28 mouse cellular contexts compared by ENCODE assay signal in genomic region chr4:53101306-53101705, GRCm38 (mm10). TPM values are rescaled to one million over a fixed set of nuclear protein-coding genes. Genes with fewer than 3 reads are reported as not detected.
DNase-seq lines count a peak whose midpoint lies in the region; ATAC-seq and TF ChIP-seq lines count a peak whose summit lies in the region.
"Had no signal": no experiment of that assay in that cellular context is flagged by ENCODE, and none has a peak within 500 bp of the region (broad histone marks: within the 10 kb centered on the region; RNA-seq: fewer than 3 reads in every experiment).

No protein-coding gene starts in this region.

- TF ChIP-seq POLR2A in kidney, adult 2 months (IDR thresholded peaks at IDR 0.05; ENCODE audit: low read depth, low read length) = no peak
- no peak for TF ChIP-seq POLR2A in cortical plate, adult 2 months (IDR thresholded peaks at IDR 0.05; ENCODE audit: extremely low read depth, insufficient read depth, low read length)
- TF ChIP-seq POLR2A in small intestine, adult 2 months (IDR thresholded peaks at IDR 0.05; ENCODE audit: low read depth, low read length) = no peak

- no peaks in the 10 kb centered on the region for H3K4me1 ChIP-seq in heart, embryonic 15.5 days (replicated peaks)
- no peaks in the 10 kb centered on the region for H3K4me1 ChIP-seq in kidney, adult 2 months (ENCODE audit: control insufficient read depth, insufficient read depth, low read length)
- H3K4me1 ChIP-seq in kidney, embryonic 16.5 days (ENCODE audit: insufficient read depth, low read length) = no peaks in the 10 kb centered on the region
- H3K4me1 ChIP-seq in cortical plate, adult 2 months (ENCODE audit: control insufficient read depth, insufficient read depth, low read length) = no peaks in the 10 kb centered on the region; the same call in 1 of the 2 replicates
- H3K4me1 ChIP-seq in small intestine, adult 2 months (ENCODE audit: control insufficient read depth, insufficient read depth, insufficient read length, low read length) = no peaks in the 10 kb centered on the region
- H3K4me1 ChIP-seq: hindbrain, embryonic 13.5 days; limb, embryonic 15.5 days; midbrain, embryonic 15.5 days; neural tube, embryonic 15.5 days had no signal

- H3K9me3 ChIP-seq in heart, embryonic 15.5 days (replicated peaks) = no peaks in the 10 kb centered on the region
- no peaks in the 10 kb centered on the region for H3K9me3 ChIP-seq in kidney, embryonic 16.5 days (ENCODE audit: low read length)
- H3K9me3 ChIP-seq: heart, embryonic 10.5 days; hindbrain, embryonic 13.5 days; limb, embryonic 10.5 days; limb, embryonic 15.5 days; midbrain, embryonic 15.5 days; neural tube, embryonic 15.5 days had no signal

- no peak for DNase-seq in heart, adult 8-10 months (ENCODE audit: low spot score)
- DNase-seq in kidney, adult 2 months = no peak
- DNase-seq: adrenal gland, postnatal 25 days; B cell, adult 2 months; cerebellum, adult 18-20 months; cerebellum, postnatal 10 days; gastrocnemius, postnatal 36 days; heart, postnatal 36 days; kidney, adult 18-20 months; kidney, postnatal 4 days; lung, adult 2 months; lung, postnatal 10 days; right cerebral cortex, postnatal 25 days; spleen, adult 18-20 months had no signal

- H3K27me3 ChIP-seq in heart, embryonic 15.5 days = no peaks in the 10 kb centered on the region
- no peaks in the 10 kb centered on the region for H3K27me3 ChIP-seq in kidney, adult 2 months (replicated peaks; ENCODE audit: control insufficient read depth, insufficient read depth, low read length)
- H3K27me3 ChIP-seq in kidney, embryonic 16.5 days (ENCODE audit: insufficient read depth, low read length) = no peaks in the 10 kb centered on the region
- H3K27me3 ChIP-seq in small intestine, adult 2 months (ENCODE audit: control insufficient read depth, insufficient read depth, low read length) = no peaks in the 10 kb centered on the region
- H3K27me3 ChIP-seq: hindbrain, embryonic 13.5 days; limb, embryonic 15.5 days; midbrain, embryonic 15.5 days; neural tube, embryonic 15.5 days had no signal

- no peak overlapping the region for H3K4me2 ChIP-seq in heart, embryonic 15.5 days
- no peak overlapping the region for H3K4me2 ChIP-seq in kidney, embryonic 16.5 days (replicated peaks; ENCODE audit: low read depth, low read length)
- H3K4me2 ChIP-seq: hindbrain, embryonic 13.5 days; limb, embryonic 15.5 days; midbrain, embryonic 15.5 days; neural tube, embryonic 15.5 days had no signal

- H3K4me3 ChIP-seq in heart, embryonic 15.5 days = no peak overlapping the region
- H3K4me3 ChIP-seq in kidney, adult 2 months (ENCODE audit: insufficient read depth, low read depth, low read length) = no peak overlapping the region
- no peak overlapping the region for H3K4me3 ChIP-seq in kidney, embryonic 16.5 days (ENCODE audit: low read length)
- H3K4me3 ChIP-seq in cortical plate, adult 2 months (ENCODE audit: insufficient read depth, low read length) = no peak overlapping the region
- H3K4me3 ChIP-seq in small intestine, adult 2 months (ENCODE audit: low read depth, low read length) = no peak overlapping the region
- H3K4me3 ChIP-seq: heart, embryonic 10.5 days; hindbrain, embryonic 13.5 days; limb, embryonic 10.5 days; limb, embryonic 15.5 days; midbrain, embryonic 15.5 days; neural tube, embryonic 15.5 days had no signal

- no peak for ATAC-seq in heart, embryonic 15.5 days (replicated peaks; ENCODE audit: insufficient number of reproducible peaks, insufficient read depth, low FRiP score, low read depth)
- no peak for ATAC-seq in kidney, embryonic 16.5 days (ENCODE audit: low FRiP score, low TSS enrichment)
- ATAC-seq: forebrain, embryonic 14.5 days; midbrain, embryonic 15.5 days had no signal

- no peak overlapping the region for H3K9ac ChIP-seq in heart, embryonic 15.5 days
- no peak overlapping the region for H3K9ac ChIP-seq in kidney, embryonic 16.5 days (replicated peaks; ENCODE audit: low read length)
- H3K9ac ChIP-seq: hindbrain, embryonic 13.5 days; limb, embryonic 15.5 days; liver, embryonic 14.5 days; midbrain, embryonic 15.5 days; neural tube, embryonic 15.5 days had no signal

- H3K36me3 ChIP-seq in heart, embryonic 15.5 days = no peaks in the 10 kb centered on the region
- H3K36me3 ChIP-seq in kidney, adult 2 months (ENCODE audit: control insufficient read depth, insufficient read depth, low read length) = peaks cover 2% of the 10 kb centered on the region; the same call in 1 of the 2 replicates
- 0 out of 2 replicates have a peak, but pooled peaks cover 3% of the 10 kb centered on the region for H3K36me3 ChIP-seq in kidney, embryonic 16.5 days (ENCODE audit: insufficient read depth, low read length)
- 0 out of 2 replicates have a peak, but pooled peaks cover 1% of the 10 kb centered on the region for H3K36me3 ChIP-seq in small intestine, adult 2 months (ENCODE audit: control insufficient read depth, insufficient read depth, low read length)
- H3K36me3 ChIP-seq: heart, embryonic 10.5 days; hindbrain, embryonic 13.5 days; limb, embryonic 10.5 days; limb, embryonic 15.5 days; midbrain, embryonic 15.5 days; neural tube, embryonic 15.5 days had no signal

- TF ChIP-seq CTCF in kidney, adult 2 months (conservative IDR thresholded peaks at IDR 0.05; ENCODE audit: insufficient read depth, insufficient read length, low read depth, low read length) = no peak
- no peak for TF ChIP-seq CTCF in cortical plate, adult 2 months (IDR thresholded peaks at IDR 0.05; ENCODE audit: extremely low read depth, insufficient read depth, low read length)
- no peak for TF ChIP-seq CTCF in small intestine, adult 2 months (IDR thresholded peaks at IDR 0.05; ENCODE audit: extremely low read depth, insufficient read length, insufficient replicate concordance, low read depth, low read length)

- H3K27ac ChIP-seq in heart, embryonic 15.5 days = peak overlapping the region; percentile 5
- H3K27ac ChIP-seq in kidney, adult 2 months (ENCODE audit: insufficient read depth, low read depth, low read length) = peak overlapping the region; percentile 69
- no peak overlapping the region for H3K27ac ChIP-seq in kidney, embryonic 16.5 days (ENCODE audit: low read length)
- H3K27ac ChIP-seq in cortical plate, adult 2 months (ENCODE audit: insufficient read depth, low read length) = peak overlapping the region; percentile 77; the same call in 1 of the 2 replicates
- peak overlapping the region; percentile 45; the same call in 1 of the 2 replicates for H3K27ac ChIP-seq in small intestine, adult 2 months (ENCODE audit: insufficient read depth, low read depth, low read length)
- H3K27ac ChIP-seq: heart, embryonic 10.5 days; hindbrain, embryonic 13.5 days; kidney, postnatal 0 days; limb, embryonic 10.5 days; limb, embryonic 15.5 days; liver, embryonic 14.5 days; macrophage; midbrain, embryonic 15.5 days; neural tube, embryonic 15.5 days had no signal

- WGBS in heart, embryonic 15.5 days = 70% methylated on average over 5 of the region's 5 CpGs
- 72% methylated on average over 5 of the region's 5 CpGs for WGBS in kidney, adult 2 months
- 54% methylated on average over 5 of the region's 5 CpGs for WGBS in kidney, embryonic 16.5 days
- WGBS in small intestine, adult 2 months = 75% methylated on average over 5 of the region's 5 CpGs

RNA-seq across cellular contexts. Expression of gene Abca1, which starts 58.4 kb away (rescaled TPM):
- 4.4 and 5.7 TPM in 2 replicates for polyA plus RNA-seq in heart, embryonic 15.5 days (2015; fragmentation: Nextera tagmentation; extraction: Ambion mirVana)
- 10 to 100 TPM; 13.6 to 22.8 (median 16.8) TPM for total RNA-seq in heart, adult 8-10 months (2022)
- 8.9 and 9.3 TPM in 2 replicates for polyA plus RNA-seq in kidney, adult 2 months (2012; rRNA removed)
- polyA plus RNA-seq in kidney, embryonic 16.5 days (2015; fragmentation: Nextera tagmentation; extraction: Ambion mirVana) = 4.5 and 4.8 TPM in 2 replicates
- 8.3 and 9.0 TPM in 2 replicates for polyA plus RNA-seq in cortical plate, adult 2 months (2012; rRNA removed)
- 0.70 and 2.8 TPM in 2 replicates for polyA plus RNA-seq in small intestine, adult 2 months (2012; rRNA removed)
